Mouse (Mus musculus): ENCODE measurements around the gene Ttc7. TPM values are rescaled to one million over a fixed set of nuclear protein-coding genes. Genes with fewer than 3 reads are reported as not detected.
A peak's percentile ranks its signal among the peaks of the same experiment; 100 is the strongest.

Ttc7 gene
- polyA plus RNA-seq, 1 experiment, result 15.8 TPM

DNA sequence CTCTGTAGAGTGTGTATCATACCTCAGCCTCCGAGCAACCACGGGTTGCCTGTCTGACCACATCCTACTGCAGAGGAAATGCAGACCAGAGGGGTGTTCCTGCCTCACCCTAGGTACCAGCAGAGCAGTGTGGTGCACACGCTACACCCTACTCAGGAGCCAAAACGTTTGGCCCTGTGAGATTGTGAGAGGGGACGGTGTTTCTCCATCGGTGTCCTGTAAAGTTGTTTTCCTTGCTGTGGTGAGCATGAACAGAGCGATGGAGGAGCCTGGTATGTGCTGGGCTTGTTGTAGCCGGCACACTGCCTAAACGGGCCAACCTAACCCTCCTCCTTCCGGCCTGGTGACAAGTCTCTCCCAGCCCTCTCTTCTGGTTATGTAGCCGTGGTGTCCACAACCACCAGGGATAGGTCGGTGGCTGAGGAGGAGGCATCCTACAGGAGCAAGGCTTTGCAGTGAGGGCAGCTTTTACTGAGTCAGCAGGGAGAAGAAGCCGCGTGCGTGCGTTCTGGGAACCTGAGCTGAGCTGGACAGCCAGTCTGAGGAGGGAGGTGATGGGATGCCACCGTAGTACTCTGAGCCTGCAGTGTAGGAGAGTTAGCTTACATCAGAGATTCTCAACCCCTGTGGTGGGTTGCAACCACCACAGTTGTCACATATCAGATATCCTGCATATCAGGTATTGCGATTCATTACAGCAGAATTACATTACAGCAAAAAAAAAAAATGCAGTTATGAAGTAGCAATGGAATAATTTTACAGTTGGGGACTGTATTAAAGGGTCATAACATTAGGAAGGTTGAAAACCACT, 62.0 kb downstream of the Ttc7 start:
- no peaks in the 10 kb centered on the region for H3K4me1 ChIP-seq (ENCODE audit: control insufficient read depth, insufficient read depth, low read length)
- no peak overlapping the region for H3K27ac ChIP-seq (ENCODE audit: insufficient read depth, low read length)
- TF ChIP-seq CTCF (IDR thresholded peaks at IDR 0.05; ENCODE audit: borderline replicate concordance, insufficient read depth, low read length) (no peak), POLR2A (IDR thresholded peaks at IDR 0.05; ENCODE audit: low read depth, low read length) (no peak)
- no peak overlapping the region for H3K4me3 ChIP-seq (ENCODE audit: insufficient read depth, low read length)

DNA sequence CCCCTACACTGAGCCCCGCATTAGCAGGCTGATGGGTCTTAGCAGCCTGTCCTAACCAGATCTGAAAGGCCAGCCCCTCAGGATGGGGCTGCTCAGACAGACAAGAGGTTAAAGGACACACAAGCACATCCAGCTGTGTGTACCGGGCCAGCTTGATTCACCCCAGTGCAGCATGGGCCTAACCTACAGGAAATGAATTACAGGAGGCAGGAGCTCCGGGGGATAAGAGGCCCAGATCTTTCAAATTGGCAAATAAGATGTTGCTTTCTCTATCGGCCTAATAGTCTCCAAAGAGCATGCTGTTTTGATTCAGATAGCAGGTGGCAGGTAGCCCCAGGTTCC, 62.5 kb downstream of the Ttc7 start:
- H3K4me1 ChIP-seq (ENCODE audit: control insufficient read depth, insufficient read depth, low read length), result no peaks in the 10 kb centered on the region
- no peak overlapping the region for H3K27ac ChIP-seq (ENCODE audit: insufficient read depth, low read length)
- TF ChIP-seq POLR2A (IDR thresholded peaks at IDR 0.05; ENCODE audit: low read depth, low read length) (no peak), CTCF (IDR thresholded peaks at IDR 0.05; ENCODE audit: borderline replicate concordance, insufficient read depth, low read length) (no peak)
- no peak overlapping the region for H3K4me3 ChIP-seq (ENCODE audit: insufficient read depth, low read length)

DNA sequence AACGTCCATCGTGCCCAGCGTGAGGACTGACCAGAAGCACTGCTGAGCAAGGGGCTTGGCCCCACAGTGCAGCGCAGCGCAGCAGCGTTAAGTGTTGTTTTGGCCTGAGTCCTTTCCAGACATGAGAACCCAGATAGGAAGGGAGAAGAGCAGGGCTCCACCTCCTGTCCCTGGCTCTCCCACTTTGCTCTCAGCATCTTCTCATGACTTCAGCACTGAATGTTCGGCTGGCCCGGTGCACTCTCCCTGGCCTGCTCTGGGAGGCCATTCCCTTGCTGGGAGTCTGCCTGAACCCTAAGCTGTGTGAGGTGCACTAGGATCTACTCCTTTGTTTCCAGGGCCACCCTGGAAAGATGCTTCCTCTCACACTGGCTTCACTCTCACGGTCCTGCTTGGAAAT, 65.7 kb downstream of the Ttc7 start:
- TF ChIP-seq POLR2A (IDR thresholded peaks at IDR 0.05; ENCODE audit: low read depth, low read length), result no peak
- no peak for TF ChIP-seq CTCF (IDR thresholded peaks at IDR 0.05; ENCODE audit: borderline replicate concordance, insufficient read depth, low read length)
- Histone ChIP-seq H3K4me1 (ENCODE audit: control insufficient read depth, insufficient read depth, low read length) (peaks cover 10% of the 10 kb centered on the region), H3K27ac (ENCODE audit: insufficient read depth, low read length) (no peak overlapping the region), H3K4me3 (ENCODE audit: insufficient read depth, low read length) (no peak overlapping the region)

DNA sequence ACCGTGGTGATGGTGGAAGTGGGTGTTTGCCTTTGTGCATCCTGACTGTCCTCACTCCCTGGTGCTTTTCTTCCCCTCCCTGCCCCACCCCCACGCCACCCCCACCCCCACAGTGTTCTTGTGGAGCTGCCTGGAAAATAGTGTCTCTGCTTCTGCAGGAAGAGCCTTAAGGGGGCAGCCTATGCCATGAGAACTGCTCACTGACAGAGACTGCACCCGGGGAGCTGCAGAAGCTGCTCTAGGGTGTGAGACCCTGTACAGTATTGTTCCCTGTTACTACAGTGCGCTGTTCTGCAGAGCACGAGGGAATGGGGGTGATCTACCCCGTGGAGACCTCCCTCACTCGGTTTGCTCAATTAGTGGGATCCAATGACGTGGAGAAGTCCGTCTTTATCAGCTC, 66.4 kb downstream of the Ttc7 start:
- no peak for TF ChIP-seq CTCF (IDR thresholded peaks at IDR 0.05; ENCODE audit: borderline replicate concordance, insufficient read depth, low read length)
- no peak for TF ChIP-seq POLR2A (IDR thresholded peaks at IDR 0.05; ENCODE audit: low read depth, low read length)
- Histone ChIP-seq H3K4me1 (ENCODE audit: control insufficient read depth, insufficient read depth, low read length) (peaks cover 10% of the 10 kb centered on the region), H3K4me3 (ENCODE audit: insufficient read depth, low read length) (no peak overlapping the region), H3K27ac (ENCODE audit: insufficient read depth, low read length) (no peak overlapping the region)

DNA sequence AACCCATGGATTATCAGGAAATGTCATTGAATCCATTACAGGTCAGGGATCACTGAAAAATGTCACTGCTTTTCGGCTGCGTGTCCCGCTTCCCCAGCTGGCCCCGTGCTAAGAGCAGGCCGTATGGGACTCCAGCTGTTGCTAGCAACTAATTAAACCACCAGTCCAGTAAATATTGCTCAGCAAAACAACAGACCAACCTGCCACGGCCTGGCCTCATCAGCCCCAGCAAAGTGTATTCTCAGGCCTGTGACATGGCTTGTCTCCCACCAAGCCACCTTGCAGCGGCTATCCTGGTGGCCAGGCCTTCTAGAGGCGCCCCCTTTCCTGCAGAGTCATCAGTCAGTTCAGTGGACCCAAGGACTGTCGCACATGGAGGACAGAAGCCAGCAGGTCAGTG, 66.9 kb downstream of the Ttc7 start:
- Histone ChIP-seq H3K27ac (ENCODE audit: insufficient read depth, low read length) (no peak overlapping the region), H3K4me3 (ENCODE audit: insufficient read depth, low read length) (no peak overlapping the region), H3K4me1 (ENCODE audit: control insufficient read depth, insufficient read depth, low read length) (peaks cover 10% of the 10 kb centered on the region)
- TF ChIP-seq CTCF (IDR thresholded peaks at IDR 0.05; ENCODE audit: borderline replicate concordance, insufficient read depth, low read length), result no peak
- no peak for TF ChIP-seq POLR2A (IDR thresholded peaks at IDR 0.05; ENCODE audit: low read depth, low read length)

DNA sequence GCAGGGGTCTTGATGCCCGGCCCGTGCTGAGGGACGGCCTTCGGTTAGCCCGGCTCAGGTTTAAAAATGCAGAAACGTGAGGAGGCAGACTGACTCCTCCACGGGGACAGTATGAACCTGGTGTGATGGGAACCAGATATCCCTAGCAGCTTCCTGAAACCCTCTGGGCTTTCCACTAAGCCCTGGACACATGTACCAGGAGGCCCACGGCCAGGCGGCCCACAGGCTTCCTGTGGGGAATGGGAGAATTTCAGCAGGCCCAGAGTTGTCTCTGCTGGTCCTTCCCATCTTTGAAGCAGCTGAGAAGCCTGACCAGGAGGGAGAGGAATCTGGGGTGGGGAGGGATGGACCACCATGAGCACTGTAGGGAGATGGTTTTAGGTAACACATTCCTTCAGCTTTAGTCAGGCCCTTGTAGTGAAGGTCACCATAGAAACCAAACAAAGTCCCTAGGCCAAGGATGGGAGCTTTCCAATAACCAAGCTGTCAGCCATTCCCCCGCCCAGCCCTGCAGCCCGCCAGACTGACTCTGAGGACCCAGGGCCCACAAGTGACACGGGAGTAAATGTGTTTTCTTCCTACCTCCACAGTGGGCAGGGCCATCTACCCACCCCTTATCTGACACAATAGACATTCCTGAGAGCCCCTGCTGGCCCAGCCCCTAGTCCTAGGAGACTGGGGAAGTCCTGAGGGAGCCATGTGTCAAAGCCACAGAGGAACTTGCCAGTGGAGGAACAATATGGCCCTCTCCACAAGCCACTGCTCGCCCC, 68.0 kb downstream of the Ttc7 start:
- Histone ChIP-seq H3K4me3 (ENCODE audit: insufficient read depth, low read length) (no peak overlapping the region), H3K4me1 (ENCODE audit: control insufficient read depth, insufficient read depth, low read length) (peaks cover 10% of the 10 kb centered on the region), H3K27ac (ENCODE audit: insufficient read depth, low read length) (peak overlapping the region; percentile 12; the same call in 1 of the 2 replicates)
- no peak for TF ChIP-seq CTCF (IDR thresholded peaks at IDR 0.05; ENCODE audit: borderline replicate concordance, insufficient read depth, low read length)
- TF ChIP-seq POLR2A (IDR thresholded peaks at IDR 0.05; ENCODE audit: low read depth, low read length), result no peak

DNA sequence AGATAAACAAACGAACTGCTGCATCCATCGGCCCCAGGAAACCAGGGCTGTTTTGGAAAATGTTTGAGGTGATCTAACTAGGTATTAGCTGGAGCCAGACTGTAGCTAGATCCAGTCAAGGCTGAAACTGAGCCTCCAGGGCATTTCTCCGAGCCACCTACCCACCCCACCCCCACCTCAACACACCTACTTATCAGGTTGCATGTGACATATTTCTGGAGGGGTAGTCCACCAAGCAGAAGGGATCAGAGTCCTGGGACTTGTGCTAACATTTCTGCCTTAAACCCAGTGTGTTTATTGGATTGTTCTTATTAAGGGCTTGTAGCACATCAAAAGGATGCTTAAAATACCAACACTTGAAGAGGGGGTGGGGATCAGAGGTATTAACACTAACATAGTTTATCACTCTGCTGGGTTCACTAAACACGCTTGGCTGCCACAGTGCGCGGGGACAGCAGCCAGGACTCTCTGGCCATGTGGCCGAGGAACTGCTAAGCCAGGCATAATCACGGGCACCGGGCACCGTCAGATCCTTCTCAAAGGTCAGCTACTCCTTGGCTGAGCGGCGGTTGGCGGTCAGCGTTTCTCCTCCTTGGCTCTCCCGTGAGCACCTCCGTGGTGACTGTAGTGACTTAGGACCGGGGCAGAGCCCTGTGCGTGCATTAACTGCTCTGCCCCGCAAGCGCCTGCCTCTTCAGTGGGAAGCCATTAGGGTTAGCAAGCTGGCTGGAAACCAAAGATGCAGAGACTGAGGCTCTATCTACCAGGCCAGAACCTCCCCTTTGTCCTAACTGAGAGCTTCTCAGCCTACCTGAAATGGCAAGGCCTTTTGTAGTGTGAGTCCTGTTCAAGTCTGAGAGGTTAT, 68.8 kb downstream of the Ttc7 start:
- TF ChIP-seq POLR2A (IDR thresholded peaks at IDR 0.05; ENCODE audit: low read depth, low read length) (no peak), CTCF (IDR thresholded peaks at IDR 0.05; ENCODE audit: borderline replicate concordance, insufficient read depth, low read length) (no peak)
- Histone ChIP-seq H3K4me3 (ENCODE audit: insufficient read depth, low read length) (no peak overlapping the region), H3K4me1 (ENCODE audit: control insufficient read depth, insufficient read depth, low read length) (peaks cover 10% of the 10 kb centered on the region), H3K27ac (ENCODE audit: insufficient read depth, low read length) (0 out of 2 replicates have a peak overlapping the region, but pooled peaks have one; percentile 12)

DNA sequence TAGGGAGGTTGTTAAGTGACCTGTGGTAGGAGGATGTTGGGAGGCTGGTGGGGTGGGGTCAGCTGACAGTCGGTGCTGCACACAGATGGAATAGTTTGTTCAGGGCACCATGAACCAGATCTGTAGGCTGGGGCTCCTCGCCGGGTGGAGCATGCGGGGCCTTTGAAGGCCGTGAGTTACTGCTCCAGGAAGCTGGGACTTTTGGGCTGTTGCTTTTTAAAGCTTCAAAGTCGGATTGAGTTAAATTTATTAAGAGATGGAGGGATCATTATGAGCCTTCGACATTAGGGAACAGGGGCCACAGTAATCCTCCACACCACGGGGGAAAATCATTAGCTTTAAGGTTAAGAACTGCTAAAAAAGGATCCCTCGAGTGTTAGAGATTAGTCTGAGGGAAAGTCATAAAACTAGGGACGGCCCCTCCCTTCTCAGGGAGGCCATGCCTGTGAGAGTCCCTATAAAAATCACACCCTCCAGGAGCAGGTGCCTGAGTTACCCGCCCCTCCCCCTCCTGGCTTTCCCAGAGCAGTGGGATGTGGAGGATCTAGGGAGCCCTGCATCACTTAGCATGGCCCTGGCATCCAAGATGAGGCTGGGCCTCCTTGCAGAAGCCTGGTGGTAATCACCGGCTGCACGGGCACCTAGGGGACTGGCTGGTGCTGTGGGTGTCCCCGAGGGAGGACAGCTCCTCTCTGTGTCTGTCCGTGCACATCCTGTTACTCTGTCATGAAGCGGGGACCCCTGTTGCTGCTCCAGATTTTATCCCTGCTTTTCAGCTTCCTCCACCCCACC, 69.6 kb downstream of the Ttc7 start:
- no peak overlapping the region for H3K27ac ChIP-seq (ENCODE audit: insufficient read depth, low read length)
- no peak for TF ChIP-seq POLR2A (IDR thresholded peaks at IDR 0.05; ENCODE audit: low read depth, low read length)
- no peak for TF ChIP-seq CTCF (IDR thresholded peaks at IDR 0.05; ENCODE audit: borderline replicate concordance, insufficient read depth, low read length)
- peaks cover 10% of the 10 kb centered on the region for H3K4me1 ChIP-seq (ENCODE audit: control insufficient read depth, insufficient read depth, low read length)
- no peak overlapping the region for H3K4me3 ChIP-seq (ENCODE audit: insufficient read depth, low read length)

DNA sequence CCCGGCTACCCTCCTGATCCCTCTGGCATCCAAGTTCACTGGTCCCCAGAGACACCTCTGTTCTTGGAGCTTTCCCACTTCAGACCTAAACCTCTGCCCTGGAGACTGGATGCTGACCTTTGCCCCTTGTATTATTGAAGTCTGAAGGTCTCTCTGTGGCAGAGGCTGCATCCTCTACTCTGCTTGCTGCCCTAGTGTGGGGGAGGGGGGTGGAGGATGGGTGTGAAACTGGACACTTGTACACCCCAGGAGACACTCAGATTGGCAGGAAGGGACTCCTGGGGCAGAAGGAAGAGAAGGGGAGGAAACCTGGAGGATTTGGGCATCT, 70.2 kb downstream of the Ttc7 start:
- Histone ChIP-seq H3K4me3 (ENCODE audit: insufficient read depth, low read length) (no peak overlapping the region), H3K4me1 (ENCODE audit: control insufficient read depth, insufficient read depth, low read length) (peaks cover 10% of the 10 kb centered on the region), H3K27ac (ENCODE audit: insufficient read depth, low read length) (no peak overlapping the region)
- no peak for TF ChIP-seq POLR2A (IDR thresholded peaks at IDR 0.05; ENCODE audit: low read depth, low read length)
- TF ChIP-seq CTCF (IDR thresholded peaks at IDR 0.05; ENCODE audit: borderline replicate concordance, insufficient read depth, low read length), result no peak

Data from embryonic fibroblast, embryonic 13.5 days (primary cell).